Mouse (Mus musculus) MN1 (cell line): ENCODE measurements around the gene Lonrf2.
A peak's percentile ranks its signal among the peaks of the same experiment; 100 is the strongest.

Source experiments
- DNase-seq: peaks from one replicate; pipeline ENCODE4 v3.0.0-alpha.2; 2016; ENCODE audit warnings: low spot score

Gene Lonrf2

GRCm38 (mm10) chr1:38836477-38836872, at the start of gene Lonrf2:
Gene Lonrf2, minus strand, starts transcription at chr1:38836711.
- DNase-seq, result no peak

- DNase-seq, result no peak
Observed at GRCm38 (mm10) chr1:38885956-38886355, 49.4 kb upstream of the Lonrf2 start.

GRCm38 (mm10) chr1:38883766-38884165, 47.3 kb upstream of the Lonrf2 start:
- no peak for DNase-seq

GRCm38 (mm10) chr1:38882746-38883145, 46.2 kb upstream of the Lonrf2 start:
- no peak for DNase-seq

GRCm38 (mm10) chr1:38881366-38881765, 44.9 kb upstream of the Lonrf2 start:
- no peak for DNase-seq

GRCm38 (mm10) chr1:38876671-38877382, 40.3 kb upstream of the Lonrf2 start:
- DNase-seq, result no peak

GRCm38 (mm10) chr1:38873911-38874310, 37.4 kb upstream of the Lonrf2 start:
- no peak for DNase-seq

GRCm38 (mm10) chr1:38871834-38872233, 35.3 kb upstream of the Lonrf2 start:
- DNase-seq, result no peak

- no peak for DNase-seq
Observed at GRCm38 (mm10) chr1:38869398-38870195, 33.1 kb upstream of the Lonrf2 start.

- no peak for DNase-seq
Observed at GRCm38 (mm10) chr1:38866242-38866641, 29.7 kb upstream of the Lonrf2 start.

- DNase-seq, result no peak
Observed at GRCm38 (mm10) chr1:38864341-38864740, 27.8 kb upstream of the Lonrf2 start.

- no peak for DNase-seq
Observed at GRCm38 (mm10) chr1:38862213-38862612, 25.7 kb upstream of the Lonrf2 start.

- no peak for DNase-seq
Observed at GRCm38 (mm10) chr1:38860867-38861524, 24.5 kb upstream of the Lonrf2 start.

- no peak for DNase-seq
Observed at GRCm38 (mm10) chr1:38860207-38860606, 23.7 kb upstream of the Lonrf2 start.

- peak; percentile 14 for DNase-seq
Observed at GRCm38 (mm10) chr1:38856196-38856595, 19.7 kb upstream of the Lonrf2 start.

GRCm38 (mm10) chr1:38852250-38852649, 15.7 kb upstream of the Lonrf2 start:
- DNase-seq, result no peak

- DNase-seq, result no peak
Observed at GRCm38 (mm10) chr1:38850650-38851049, 14.1 kb upstream of the Lonrf2 start.

GRCm38 (mm10) chr1:38848451-38849289, 12.2 kb upstream of the Lonrf2 start:
- DNase-seq, result no peak

GRCm38 (mm10) chr1:38847975-38848374, 11.5 kb upstream of the Lonrf2 start:
- no peak for DNase-seq

- DNase-seq, result no peak
Observed at GRCm38 (mm10) chr1:38843275-38843674, 6.8 kb upstream of the Lonrf2 start.

GRCm38 (mm10) chr1:38842861-38843260, 6.3 kb upstream of the Lonrf2 start:
- no peak for DNase-seq

- no peak for DNase-seq
Observed at GRCm38 (mm10) chr1:38839944-38840343, 3.4 kb upstream of the Lonrf2 start.
